Mouse (Mus musculus) mature B cell (primary cell): ENCODE data around the gene Ptprj.

Experiments used
- in situ Hi-C: fragments of 300-500 bp; cut with MboI; formaldehyde crosslinking; loops from 2 replicates; pipeline ENCODE4 v1.14.3; 2019

The Ptprj gene

GRCm38 (mm10) chr2:90559688-90560196 is 20.7 kb downstream of the Ptprj start:
- in situ Hi-C loops: no loop called here

GRCm38 (mm10) chr2:90559015-90559687 is 21.3 kb downstream of the Ptprj start:
- in situ Hi-C loops: no loop called here

DNA sequence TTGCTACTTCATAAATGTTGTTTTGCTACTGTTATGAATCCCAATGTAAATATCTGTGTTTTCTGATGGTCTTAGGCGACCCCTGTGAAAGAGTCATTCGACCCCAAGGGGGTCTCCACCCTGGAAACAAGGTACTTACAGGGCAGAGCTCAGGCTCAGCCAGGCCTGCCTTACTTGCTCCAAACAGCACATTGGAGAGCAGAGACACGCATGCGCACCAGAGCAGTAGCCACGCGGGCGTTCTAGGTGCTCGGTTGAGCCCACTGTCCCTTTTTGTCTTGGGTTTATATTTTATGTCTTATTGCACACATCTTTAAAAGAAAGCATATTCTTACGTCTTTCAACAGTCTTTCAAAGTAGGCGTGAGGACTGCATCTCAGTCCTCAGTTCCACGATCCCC is 22.1 kb downstream of the Ptprj start:
- in situ Hi-C loops: no loop called here

DNA sequence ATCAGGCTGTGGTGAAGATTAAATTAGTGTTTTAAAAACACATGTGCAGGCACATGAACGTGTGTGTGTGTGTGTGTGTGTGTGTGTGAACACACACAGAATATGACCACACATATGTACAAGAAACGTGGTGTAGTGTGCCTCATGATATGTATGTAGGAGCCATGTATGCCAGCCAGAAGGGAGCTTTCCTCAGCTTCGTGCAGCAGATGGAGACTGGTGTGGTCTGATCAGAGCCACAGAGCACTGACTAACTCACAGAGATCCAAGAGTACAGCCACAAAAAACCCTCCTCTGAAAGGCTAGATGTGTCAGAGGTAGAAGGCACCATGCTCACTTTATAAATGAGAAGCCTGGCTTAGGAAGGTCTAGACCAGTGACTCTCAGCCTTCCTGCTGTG is 22.5 kb downstream of the Ptprj start:
- in situ Hi-C loops: no loop called here

DNA sequence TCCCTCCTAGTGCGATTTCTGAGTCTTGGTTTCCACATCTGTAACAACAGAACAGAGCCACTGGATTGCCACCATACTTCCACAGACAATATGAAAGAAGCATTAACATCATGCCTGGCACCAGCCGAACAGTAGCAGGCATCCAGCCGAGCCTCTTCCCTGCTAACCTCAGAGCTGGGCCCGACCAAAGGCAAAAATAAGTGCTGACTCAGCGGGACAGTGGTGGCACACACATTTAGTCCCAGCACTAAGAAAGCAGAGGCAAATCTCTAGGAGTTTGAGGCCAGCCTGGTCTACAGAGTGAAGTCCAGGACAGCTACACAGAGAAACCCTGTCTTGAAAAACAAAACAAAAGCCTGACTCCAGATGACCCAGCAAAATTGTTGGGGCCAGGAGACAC is 24.7 kb downstream of the Ptprj start:
- in situ Hi-C loops: no loop called here

DNA sequence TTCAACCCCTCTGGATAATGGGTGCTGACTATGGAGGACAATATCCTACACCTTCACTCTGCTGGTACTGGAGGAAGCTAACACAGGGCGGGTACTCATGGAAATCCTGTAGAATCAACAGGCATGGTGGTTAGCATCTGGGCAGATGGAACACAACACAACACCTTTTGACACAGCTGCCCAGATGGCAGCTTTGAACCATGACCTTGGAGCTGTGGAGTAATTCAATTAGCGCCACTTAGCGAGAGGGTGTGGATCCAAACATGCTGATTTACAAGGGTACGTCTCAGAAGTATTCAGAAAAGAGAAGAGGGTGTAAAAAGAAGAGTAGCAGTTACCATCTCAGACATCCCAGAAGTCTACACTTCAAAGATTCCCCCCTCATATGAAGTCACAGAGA is 25.6 kb downstream of the Ptprj start:
- in situ Hi-C loops: no loop called here

GRCm38 (mm10) chr2:90553861-90554260 is 26.6 kb downstream of the Ptprj start:
- in situ Hi-C loops: no loop called here

DNA sequence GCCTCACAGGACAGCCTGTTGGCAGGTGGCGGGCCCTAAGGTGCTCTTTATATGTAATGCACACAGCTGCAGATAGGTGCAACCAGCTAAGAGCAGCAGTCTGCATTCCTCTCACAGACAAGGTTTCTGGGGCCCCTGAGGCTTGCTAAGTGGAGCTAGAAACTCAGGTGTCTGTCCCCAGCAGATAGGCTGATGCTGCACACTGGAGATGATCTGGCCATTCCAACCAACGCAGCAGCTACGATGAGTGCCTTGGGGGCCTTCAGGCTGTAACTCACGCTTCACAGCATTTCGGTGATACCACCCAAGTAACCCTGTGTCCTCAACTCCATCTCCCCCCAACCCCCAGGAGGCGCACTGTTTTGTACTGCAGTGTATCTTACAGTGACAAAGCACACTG is 29.8 kb downstream of the Ptprj start:
- in situ Hi-C loops: no loop called here

DNA sequence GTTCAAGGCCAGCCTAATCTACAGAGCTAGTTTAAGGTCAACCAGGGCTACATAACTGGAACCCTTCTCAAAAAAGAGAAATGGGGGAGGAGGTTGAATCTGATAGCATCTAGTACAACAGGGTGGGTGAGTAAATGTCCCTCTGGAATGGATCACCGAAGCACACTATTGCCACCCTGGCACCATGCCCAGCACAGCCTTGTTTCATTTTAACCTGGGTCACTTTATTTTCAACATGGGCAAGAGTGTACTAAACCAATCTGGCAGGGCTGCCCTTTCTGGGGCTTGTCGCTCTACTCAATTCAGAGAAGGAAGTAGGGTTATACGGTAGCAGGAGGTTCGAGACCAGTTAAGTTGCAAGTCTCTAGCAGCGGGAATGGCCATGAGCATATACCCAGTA is 31.9 kb downstream of the Ptprj start:
- in situ Hi-C loops: no loop called here

- in situ Hi-C loops: no loop called here
Measured at GRCm38 (mm10) chr2:90547144-90547609, 33.3 kb downstream of the Ptprj start.

DNA sequence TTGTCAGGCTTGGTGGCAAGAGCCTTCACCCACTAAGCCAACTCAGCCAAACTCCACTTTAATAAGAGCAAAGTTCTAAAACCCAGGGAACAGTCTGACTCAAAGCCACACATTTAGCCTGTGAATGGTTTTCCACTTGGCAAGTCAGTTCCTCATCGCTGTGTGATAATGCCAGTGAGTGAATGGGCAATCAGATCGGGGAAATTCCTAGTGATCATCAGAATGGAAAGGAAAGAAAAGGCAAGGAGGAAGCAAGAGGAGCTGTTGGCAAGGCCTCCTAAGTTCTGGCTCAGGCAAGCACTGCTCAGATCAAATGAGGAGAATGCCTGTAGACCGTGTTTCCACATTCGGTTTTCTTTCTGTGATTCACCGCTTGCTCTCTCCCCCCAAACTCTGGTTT is 35.2 kb downstream of the Ptprj start:
- in situ Hi-C loops: no loop called here

GRCm38 (mm10) chr2:90543989-90544388 is 36.5 kb downstream of the Ptprj start:
- in situ Hi-C loops: no loop called here

DNA sequence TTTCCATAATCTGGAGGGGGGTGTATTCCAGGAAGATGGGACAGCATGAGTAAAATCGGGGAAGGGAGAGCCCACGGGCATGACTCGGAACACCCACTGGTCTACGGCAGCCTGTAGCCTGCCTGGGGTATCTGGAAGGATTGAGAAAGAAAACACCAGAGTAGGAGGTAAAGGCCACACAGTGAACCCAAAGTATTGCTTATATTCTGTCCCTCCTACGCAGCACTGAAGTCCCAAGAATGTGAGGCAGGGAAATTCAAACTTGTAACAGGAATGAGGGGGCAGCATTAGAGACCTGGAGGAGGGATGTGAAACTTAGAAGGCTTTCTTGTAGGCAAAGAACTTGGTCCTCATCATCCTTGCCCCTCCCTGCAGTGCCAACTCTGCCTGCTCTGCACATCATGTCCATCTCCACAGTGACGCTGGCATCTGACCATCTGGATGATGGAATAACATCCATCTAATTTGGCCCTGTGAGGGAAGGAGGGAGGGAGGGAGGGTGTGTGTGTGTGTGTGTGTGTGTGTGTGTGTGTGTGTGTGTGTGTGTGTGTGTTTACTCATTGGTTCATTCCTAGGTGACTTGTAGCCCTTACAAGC is 37.2 kb downstream of the Ptprj start:
- in situ Hi-C loops: no loop called here

DNA sequence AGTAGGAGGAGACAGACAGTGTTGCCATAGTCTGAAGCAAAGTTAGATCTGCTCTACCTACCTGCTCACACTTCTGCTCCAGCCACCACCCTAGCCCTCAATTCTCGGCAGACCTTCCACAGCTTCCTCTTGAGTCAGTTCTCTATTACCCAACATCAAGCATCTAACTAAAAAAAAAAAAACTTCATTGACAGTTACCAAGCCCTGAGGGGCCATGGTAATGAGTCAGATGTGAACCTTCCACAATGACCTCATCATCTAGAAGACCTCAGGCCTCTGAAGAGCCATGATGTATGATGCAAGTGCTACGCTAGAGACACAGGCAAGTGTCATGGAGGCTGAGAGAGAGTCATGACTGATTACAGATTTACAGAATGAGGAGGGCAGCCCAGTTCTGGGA is 37.8 kb downstream of the Ptprj start:
- in situ Hi-C loops: no loop called here

GRCm38 (mm10) chr2:90539206-90539605 is 41.2 kb downstream of the Ptprj start:
- in situ Hi-C loops: no loop called here

DNA sequence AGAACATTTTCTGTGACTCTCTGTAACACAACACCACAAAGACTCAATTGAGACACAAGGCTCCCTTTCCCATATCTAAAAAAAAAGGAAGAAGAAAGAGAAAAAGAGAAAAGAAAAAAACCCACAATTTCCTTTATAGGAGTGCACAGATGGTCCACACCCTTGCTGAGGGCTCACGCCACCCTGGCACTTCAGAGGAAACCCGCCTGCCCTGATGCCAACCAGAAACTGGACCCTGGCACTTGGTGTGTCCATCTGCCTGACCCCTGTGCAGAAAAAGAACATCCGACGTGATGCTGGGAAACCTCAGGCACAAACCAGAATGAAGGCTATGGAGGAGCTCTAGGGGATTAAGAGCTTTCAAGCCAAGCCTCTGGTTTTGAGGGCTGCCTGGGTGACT is 43.2 kb downstream of the Ptprj start:
- in situ Hi-C loops: no loop called here

DNA sequence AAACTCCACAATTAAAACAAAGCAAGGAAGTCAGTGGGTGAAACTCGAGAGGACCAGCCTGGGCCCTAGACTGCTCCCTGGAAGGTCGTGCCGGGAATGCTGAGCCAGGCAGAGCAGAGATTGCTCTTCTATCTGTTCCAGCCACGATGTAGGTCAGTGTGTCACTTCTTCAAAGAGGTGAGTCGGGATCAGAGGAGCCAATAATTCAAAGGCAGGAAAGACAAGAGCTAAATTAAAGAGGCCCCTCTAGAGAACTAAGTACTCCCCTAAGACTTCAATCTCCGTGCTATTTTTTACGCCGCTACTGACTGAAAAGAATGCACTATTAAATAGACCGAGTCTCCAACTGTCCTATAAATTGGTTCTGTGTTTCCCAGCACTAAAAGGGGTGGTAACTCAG is 43.9 kb downstream of the Ptprj start:
- in situ Hi-C loops: no loop called here

GRCm38 (mm10) chr2:90534751-90535150 is 45.7 kb downstream of the Ptprj start:
- in situ Hi-C loops: no loop called here

GRCm38 (mm10) chr2:90533944-90534343 is 46.5 kb downstream of the Ptprj start:
- in situ Hi-C loops: no loop called here

DNA sequence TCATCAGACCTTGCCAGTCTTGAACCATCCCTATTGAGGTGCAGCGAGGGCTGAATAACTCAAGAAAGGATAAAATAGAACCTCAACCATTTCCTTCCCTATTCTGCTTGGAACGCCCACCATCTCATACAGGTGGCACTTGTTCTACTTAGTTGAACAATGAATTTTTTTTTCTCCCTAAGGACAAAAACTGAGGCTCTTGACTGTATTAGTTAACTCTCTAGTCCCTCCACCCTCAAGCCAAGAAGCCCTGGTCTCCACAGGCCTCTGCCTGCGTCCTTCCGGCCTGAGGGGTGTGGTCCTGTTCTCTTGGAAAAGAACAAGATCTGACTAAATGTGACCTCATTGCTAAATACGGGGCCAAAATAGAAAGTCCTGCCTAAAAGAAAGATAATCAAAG is 48.4 kb downstream of the Ptprj start:
- in situ Hi-C loops: no loop called here

GRCm38 (mm10) chr2:90528107-90528506 is 52.3 kb downstream of the Ptprj start:
- in situ Hi-C loops: no loop called here

GRCm38 (mm10) chr2:90526971-90527370 is 53.5 kb downstream of the Ptprj start:
- in situ Hi-C loops: no loop called here

- in situ Hi-C loops: no loop called here
Measured at GRCm38 (mm10) chr2:90526564-90526963, 53.9 kb downstream of the Ptprj start.

DNA sequence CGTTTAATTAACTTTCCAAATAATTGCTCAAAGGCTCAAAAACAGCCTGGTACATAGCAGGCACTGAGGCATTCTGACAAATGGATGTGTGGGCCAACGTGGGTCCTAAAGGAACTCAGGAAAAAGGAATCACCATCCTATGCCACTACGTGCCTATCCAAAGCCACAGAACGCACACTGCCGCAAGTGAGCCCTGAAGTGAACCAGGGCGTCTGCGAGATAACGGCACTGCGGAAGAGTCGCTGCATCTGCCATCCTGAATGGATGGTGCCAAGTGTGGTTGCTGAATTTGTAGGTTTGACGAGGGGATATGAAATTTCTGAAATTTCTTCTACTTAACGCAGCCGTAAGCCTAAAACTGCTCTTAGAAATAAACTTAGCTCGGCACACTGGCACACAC is 54.6 kb downstream of the Ptprj start:
- in situ Hi-C loops: no loop called here
